Mouse (Mus musculus) lung, postnatal 36 days (tissue): ENCODE results near the gene Lipt2.

ENCODE experiments used
- DNase-seq: peaks from one replicate; pipeline ENCODE4 v3.0.0; 2022; ENCODE audit warnings: mixed read lengths

Lipt2 gene

GRCm38 (mm10) chr7:100159105-100159841 lies at the start of gene Lipt2:
Gene Lipt2, plus strand, starts transcription at chr7:100159277.
- peak; percentile 95 for DNase-seq

GRCm38 (mm10) chr7:100111506-100111905 lies 47.6 kb upstream of the Lipt2 start:
- DNase-seq: no peak

- no peak for DNase-seq
These were observed 45.3 kb upstream of the Lipt2 start for GRCm38 (mm10) chr7:100113821-100114220.

GRCm38 (mm10) chr7:100114279-100114678 lies 44.8 kb upstream of the Lipt2 start:
- DNase-seq: no peak

DNA sequence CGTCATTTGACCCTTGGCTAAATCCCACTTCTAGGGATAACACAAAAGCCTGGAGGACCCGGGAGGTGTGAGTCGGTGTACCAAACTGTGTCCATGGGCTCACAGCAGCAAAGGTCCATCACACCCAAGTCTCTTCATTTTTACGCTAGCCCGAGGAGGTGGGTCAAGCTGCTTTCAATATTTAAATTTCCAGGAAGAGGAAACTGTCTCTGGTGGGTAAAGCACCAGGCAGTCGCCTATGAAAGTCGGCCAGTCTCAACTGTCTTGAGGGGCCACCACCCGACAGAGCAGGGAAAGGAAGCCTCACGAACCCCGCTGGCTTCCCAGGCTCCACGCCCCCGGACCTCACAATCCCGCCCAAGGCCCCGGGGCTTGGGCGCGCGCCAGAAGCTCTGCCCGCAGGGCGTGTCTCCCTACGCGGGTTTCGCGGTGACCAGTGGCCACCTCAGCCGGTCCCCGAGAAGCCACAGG lies 38.3 kb upstream of the Lipt2 start:
- peak; percentile 40 for DNase-seq

- peak; percentile 99 for DNase-seq
These were observed 37.7 kb upstream of the Lipt2 start, which contains the start of gene Pold3 for GRCm38 (mm10) chr7:100121376-100121789. Gene Pold3, minus strand, starts transcription at chr7:100121565.

DNA sequence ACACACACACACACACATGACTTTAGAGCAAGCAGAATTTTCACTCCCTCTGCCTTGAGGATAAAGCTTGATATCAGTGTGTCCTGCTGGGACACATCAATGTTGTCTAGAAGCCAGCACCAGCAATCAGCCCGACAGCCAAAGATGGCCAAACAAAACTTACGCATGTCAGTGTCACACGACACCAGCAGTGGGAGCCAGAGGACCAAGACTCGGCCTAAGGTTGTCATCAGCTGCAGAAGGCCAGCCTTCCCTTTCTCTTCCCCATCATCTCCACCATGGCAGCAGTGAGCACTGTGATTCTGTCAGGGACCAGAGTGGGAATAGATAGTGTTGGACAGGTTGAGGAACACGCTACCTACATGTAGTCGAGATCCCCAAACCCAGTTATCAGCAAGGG lies 35.6 kb upstream of the Lipt2 start:
- DNase-seq: peak; percentile 56

DNA sequence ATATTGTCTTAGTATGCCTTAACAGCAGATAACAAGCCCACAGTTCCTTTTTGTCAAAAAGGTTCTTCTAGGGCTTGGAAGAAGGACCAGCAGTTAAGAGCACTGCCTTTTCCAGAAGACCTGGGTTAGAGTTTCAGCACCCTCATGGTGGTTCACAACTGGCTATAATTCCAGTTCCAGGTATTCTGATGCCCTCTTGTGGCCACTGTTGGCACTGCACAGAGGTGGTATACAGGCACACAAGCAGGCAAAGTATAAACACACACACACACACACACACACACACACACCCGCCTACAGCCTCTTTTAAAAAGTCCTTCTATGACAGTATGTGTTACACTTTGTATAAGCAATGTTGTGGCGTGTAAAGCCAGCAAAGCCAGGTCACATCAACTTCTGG lies 34.9 kb upstream of the Lipt2 start:
- DNase-seq: peak; percentile 77

DNA sequence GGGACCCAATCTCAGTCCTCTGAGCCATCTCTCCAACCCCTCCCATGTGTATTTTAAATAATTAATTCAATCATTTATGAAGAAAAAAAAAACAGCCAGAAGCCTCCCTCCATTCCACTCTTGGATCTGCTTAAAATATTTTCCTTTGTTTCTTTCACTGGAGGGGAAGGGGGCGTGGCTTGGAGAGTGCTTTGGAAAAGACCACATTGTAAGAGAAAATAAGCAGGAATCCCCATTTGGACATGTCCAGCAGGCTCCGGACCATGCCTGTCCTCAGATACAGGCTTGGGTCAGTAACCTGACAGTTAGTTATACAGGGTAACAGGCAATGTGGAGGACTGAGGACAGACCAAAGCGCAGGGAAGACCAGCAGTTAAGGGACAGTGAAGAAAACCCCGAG lies 33.9 kb upstream of the Lipt2 start:
- peak; percentile 5 for DNase-seq

GRCm38 (mm10) chr7:100126514-100126913 lies 32.6 kb upstream of the Lipt2 start:
- DNase-seq: no peak

DNA sequence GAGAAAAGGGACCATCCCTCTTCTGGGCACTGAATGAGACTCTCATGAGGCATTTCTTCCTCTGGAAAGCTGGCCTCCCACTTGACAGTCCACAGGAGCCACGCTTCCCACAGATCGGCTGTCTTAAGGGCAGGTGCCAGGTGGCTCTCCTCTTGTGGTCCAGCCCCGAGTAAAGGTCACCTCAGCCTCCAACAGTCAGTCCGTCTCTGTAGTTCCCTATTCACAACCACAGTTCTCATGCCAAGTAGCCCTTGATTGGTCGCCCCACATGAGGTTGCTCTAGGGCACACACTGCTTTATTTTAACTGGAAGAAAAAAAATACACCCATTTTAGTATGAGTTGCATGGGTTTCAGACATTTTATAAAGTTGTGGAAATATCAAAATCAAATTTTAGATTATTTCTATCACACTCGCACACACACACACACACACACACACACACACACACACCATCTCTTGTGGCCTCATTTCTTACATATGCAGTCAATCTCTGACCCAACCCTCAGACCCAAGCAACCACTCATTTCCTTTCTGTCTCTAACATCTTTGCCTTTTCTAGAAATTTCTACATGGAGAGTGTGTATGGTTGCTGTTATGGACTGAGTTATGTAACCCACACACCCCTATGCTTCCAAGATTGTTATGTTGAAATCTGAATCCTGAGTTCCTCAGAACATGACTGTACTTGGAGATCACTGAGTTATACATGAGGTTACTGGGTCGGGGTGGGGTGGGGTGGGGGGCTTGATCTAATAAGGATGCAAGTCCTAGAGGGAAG lies 30.6 kb upstream of the Lipt2 start:
- DNase-seq: no peak

GRCm38 (mm10) chr7:100130592-100130991 lies 28.5 kb upstream of the Lipt2 start:
- DNase-seq: no peak

DNA sequence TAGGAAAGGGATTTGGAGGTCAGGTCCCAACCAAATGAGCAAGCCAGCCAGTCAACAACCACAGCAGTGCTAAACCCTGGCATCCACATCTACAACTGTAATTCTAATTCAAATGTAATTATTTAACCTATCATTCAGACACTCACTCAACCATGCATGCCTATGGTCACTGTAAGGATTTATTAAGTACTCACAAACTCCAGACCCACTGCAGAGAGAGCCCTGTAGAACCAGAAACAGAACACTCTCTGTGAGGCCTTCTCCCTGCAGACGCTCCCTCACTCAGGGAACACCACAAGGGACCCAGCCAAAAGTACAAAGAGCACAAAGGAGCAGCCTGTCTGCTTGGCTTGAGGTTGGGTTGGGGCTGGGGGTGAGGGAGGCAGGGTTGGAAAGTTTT lies 26.7 kb upstream of the Lipt2 start:
- DNase-seq: no peak

DNA sequence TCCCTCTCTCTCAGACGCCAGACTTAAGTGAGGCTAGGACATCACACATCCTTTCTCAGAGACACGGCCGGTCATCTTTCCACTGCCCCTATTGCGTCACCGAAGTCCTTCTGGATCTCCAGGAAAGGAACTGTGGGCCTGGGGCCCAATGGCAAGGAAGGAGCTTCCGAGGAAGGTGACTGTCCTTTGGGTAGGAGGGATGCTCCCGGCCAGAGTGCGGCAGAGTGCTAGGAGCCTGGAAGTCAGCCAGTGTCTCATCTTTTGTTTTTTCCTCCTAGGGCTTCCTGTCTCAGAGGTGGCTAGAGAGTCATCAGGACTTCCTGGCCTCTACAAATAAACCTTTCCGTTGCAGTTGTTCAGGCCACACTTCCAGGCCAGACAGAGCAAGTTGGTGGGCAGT lies 22.0 kb upstream of the Lipt2 start:
- DNase-seq: peak; percentile 22

- DNase-seq: no peak
These were observed 21.0 kb upstream of the Lipt2 start for GRCm38 (mm10) chr7:100138075-100138474.

GRCm38 (mm10) chr7:100140591-100140990 lies 18.5 kb upstream of the Lipt2 start:
- no peak for DNase-seq

DNA sequence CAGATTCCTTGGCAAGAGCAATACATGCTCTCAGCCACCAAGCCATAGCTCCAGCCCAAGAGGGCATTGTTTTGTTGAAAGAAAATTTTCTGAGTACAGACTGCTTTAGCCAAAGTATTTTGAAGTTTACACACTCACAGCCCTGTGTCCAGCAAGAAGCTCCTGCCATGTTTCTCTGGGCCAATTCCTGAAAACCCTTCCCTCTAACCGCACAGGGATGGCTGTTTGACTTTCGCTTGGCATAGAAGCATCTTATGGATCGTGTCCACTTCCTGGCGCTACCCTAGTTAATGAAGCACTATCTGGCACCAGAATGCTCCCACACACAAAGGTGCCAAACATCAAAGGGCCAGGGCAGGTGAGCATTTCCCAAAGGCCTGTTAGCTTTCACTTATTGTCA lies 10.5 kb upstream of the Lipt2 start:
- DNase-seq: no peak

GRCm38 (mm10) chr7:100150086-100150485 lies 9.0 kb upstream of the Lipt2 start:
- DNase-seq: no peak

GRCm38 (mm10) chr7:100150626-100151025 lies 8.5 kb upstream of the Lipt2 start:
- no peak for DNase-seq

- peak; percentile 56 for DNase-seq
These were observed 1.4 kb upstream of the Lipt2 start for GRCm38 (mm10) chr7:100157669-100158068.

- DNase-seq: peak; percentile 7
These were observed 929 bp downstream of the Lipt2 start for GRCm38 (mm10) chr7:100160006-100160405.

GRCm38 (mm10) chr7:100163506-100163905 lies 4.4 kb downstream of the Lipt2 start:
- no peak for DNase-seq

- no peak for DNase-seq
These were observed 9.6 kb downstream of the Lipt2 start for GRCm38 (mm10) chr7:100168654-100169053.

DNA sequence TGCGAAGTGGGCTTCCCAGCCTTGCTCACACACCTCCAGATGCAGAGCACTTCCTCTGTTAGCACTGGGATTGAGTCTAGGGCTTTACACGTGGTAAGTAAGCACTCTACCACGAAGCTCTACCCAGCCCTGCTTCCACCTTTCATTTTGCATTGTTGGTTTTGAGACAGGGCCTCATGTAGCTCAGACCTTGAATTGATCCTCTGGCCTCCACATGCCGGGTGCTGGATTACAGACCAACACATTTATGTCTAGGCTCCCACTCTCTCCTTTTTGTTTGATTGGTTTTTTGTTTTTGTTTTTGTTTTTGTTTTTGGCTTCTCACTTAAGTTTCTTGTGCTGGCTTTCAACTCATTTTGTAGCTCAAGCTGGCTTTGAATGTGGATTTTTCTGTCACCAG lies 11.7 kb downstream of the Lipt2 start:
- DNase-seq: no peak
